Mouse (Mus musculus): ENCODE measurements around the gene Tceal7. TPM values are rescaled to one million over a fixed set of nuclear protein-coding genes. Genes with fewer than 3 reads are reported as not detected.
A peak's percentile ranks its signal among the peaks of the same experiment; 100 is the strongest.
"Not testable (repeated sequence)": the region's sequence is repeated elsewhere in the genome, so short reads cannot be mapped to it uniquely, and the experiment has no call there.

The Tceal7 gene
- total RNA-seq (2015) (not detected in 2 replicates), total RNA-seq (2017) (not detected in 2 replicates)

- not testable (repeated sequence) for ATAC-seq (ENCODE audit: poor library complexity, severe bottlenecking)
Measured at GRCm38 (mm10) chrX:136214729-136215677, at the start of gene Tceal7, which contains the start of gene Bex1. TSS of gene Tceal7 (plus strand) at chrX:136214779. TSS of gene Bex1 (minus strand) at chrX:136215513.

DNA sequence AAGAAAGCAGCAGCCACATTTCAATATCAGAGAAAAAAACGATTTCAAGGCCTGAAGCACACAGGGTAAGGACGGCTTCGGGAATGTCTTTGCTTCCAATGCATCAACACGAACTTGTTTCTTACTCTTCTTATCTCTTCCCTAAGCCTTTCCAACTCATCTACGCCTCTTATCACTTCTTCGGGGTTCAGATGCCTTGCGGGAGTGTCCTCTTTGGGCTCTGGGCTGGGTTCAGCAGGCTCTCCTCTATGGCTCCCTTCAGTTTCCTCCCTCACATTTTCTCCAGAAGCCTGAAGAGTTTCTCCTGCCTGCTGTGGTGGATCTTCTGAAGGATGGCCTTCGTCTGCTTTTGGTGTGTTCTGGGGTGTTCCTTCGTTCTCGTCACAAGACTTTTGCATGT is 44.0 kb upstream of the Tceal7 start:
- no peak for ATAC-seq (ENCODE audit: poor library complexity, severe bottlenecking)

DNA sequence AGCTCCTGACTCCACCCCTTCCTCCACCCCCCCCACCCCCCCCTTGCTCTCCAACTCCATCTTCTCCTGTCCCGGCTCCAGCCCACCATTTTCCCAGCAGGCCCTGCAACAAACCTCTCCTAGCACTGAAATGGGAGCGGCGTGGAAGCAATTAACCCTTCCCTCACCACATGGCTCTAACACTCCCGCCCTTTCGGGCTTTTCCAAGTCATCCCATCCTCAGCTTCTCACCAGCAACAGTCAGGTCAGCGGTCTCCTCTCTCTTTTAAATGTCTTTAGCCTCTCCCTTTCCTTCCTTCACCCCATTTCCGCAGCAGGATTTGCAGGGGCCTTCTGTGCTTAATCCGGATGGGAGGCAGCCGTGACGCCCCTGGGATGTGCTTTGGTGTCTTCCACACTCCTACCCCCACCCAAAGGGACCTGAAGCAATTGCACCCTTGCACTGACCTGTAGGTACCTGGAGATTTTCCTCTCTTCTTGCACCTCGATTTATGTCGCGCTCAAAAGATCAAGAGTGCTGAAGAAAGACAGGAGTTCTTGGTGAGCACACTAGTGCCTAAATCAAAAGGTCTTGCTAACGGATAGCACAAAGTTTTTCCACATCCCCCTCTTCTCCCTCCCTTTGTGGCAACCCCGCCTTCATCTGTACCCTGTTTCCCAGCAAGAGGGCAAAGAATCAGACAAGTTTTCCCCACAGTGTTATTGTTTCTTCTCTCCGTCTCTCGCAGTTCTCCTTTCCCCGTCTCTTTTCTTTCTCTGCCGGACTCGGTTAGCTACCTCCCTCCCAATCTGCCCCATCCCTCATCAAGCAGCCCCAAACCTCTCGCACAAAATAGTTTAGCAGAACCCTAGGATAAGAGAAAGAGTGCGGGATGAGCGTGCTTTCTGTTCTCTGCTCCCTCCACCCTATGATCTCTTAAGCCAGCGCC is 43.1 kb upstream of the Tceal7 start:
- ATAC-seq (ENCODE audit: poor library complexity, severe bottlenecking), result peak; percentile 63

DNA sequence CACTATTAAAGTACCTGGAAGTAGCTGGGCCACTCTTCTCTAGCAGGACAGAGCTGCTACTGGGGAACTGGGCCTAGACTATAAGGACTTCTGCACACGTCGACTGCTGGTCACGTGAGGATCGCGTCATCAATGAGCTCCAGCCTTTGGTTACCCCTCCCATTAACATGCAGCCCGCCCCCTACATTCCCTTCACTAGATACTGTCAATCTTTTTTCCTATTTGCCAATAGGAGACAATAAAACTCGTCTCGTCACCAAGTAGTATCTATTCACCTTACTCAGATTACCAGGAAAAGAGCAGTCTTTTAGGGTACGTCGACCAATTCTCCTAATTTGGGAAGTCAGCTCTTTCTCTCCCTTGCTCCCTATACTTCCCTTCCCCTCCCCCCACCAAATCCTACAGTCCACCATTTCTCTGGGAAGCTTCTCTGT is 42.4 kb upstream of the Tceal7 start, which contains the start of gene Tceal8:
Tceal8 (minus strand) TSS at position 225 of the 434 bp plus-strand sequence.
- ATAC-seq (ENCODE audit: poor library complexity, severe bottlenecking), result peak; percentile 96

DNA sequence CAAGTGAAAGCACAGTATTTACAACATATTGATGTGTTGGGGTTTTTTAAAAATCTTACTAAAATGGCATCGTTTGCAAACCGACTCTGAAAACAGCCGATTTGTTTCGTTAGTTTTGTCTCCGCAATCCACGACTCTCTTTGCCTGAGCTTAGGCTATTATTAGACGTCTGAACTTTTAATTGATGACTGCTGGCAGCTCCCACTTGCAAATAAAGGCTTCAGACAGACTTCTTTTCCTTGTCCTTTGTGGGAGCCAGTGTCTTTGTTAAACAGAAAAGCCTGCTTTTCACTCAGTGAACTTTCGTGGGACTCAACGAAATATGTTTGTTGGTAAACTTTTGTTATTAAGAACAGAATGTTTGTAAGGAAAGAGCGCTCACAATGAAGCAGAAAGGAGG is 41.8 kb upstream of the Tceal7 start:
- ATAC-seq (ENCODE audit: poor library complexity, severe bottlenecking), result no peak

DNA sequence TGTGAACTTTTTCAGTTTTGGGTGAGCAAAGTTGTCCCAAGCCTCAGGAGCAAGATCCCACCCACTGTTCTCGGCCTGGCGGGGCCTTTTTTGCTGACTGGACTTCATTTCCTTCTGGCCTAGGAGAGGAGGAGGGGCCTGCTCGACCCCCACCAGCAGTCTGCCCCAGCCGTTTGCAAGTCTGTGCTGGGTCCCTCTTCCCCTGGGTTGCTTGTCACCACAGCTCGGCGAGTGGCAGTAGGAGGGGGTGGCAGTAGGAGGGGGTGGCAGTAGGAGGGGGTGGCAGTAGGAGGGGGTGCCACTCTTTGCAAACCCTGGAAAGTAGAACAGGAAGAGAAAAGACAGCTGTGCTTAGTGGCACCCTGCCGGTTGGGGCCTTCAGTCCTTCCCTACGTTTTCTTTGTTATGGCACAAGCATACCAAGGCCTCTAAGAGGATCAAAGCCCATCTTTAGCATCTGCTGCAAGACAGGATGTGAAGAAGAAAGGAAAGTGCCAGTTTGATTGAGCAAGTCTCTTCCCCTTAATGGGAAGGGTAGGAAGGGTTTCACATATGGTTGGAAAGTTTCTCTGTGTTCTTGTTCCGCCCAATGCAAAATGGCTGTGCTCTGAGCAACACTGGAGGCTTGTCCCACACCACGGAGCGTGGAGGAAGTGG is 33.6 kb upstream of the Tceal7 start:
- peak; percentile 43; the same call in 1 of the 2 replicates for ATAC-seq (ENCODE audit: poor library complexity, severe bottlenecking)

DNA sequence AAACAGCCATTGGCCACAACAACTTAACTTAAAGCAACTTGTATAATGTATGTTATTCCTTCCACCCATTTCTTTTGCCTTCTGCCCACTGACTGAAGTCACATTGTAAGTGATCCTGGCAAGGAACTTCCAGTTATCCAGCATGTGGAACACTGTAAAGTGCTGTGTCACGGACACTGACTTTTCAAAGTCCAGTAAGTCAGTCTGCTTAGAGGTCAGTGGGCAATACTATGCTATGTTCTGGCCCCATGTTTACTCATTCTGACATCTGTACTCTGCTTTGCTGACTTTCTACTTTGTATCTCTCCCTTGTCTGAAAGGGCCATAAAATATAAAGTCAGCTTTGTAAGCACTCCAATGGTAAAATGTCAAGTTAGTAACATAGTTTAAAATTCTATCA is 31.5 kb upstream of the Tceal7 start:
- ATAC-seq (ENCODE audit: poor library complexity, severe bottlenecking), result no peak

GRCm38 (mm10) chrX:136195193-136195944 is 19.2 kb upstream of the Tceal7 start:
- ATAC-seq (ENCODE audit: poor library complexity, severe bottlenecking), result no peak

- ATAC-seq (ENCODE audit: poor library complexity, severe bottlenecking), result peak; percentile 63
Measured at GRCm38 (mm10) chrX:136196873-136197272, 17.7 kb upstream of the Tceal7 start.

GRCm38 (mm10) chrX:136203257-136203656 is 11.3 kb upstream of the Tceal7 start:
- no peak for ATAC-seq (ENCODE audit: poor library complexity, severe bottlenecking)

DNA sequence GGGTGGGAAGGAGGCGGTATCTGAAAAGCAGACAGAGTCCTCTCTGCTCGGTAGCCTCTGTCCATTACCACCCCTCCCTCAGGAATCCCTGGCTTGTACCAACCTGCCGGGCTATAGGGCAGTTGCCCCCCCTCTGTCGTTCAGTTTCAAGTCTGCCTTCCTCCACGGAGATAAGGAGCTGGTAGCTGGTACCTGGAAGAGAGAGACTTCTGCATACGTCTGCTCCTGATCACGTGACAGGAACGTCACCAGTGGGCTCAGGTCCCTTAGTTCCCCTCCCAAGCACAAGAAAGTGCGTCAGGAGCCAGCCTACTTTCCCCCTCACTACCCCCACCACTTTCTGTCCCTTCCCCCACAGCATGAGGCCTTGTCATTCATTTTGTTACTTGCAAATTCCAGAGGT is 10.9 kb upstream of the Tceal7 start, which contains the start of gene Tceal5:
Tceal5 (minus strand) TSS at position 213 of the 403 bp plus-strand sequence.
- ATAC-seq (ENCODE audit: poor library complexity, severe bottlenecking), result no peak

GRCm38 (mm10) chrX:136204406-136204805 is 10.2 kb upstream of the Tceal7 start:
- ATAC-seq (ENCODE audit: poor library complexity, severe bottlenecking), result no peak

GRCm38 (mm10) chrX:136213396-136213795 is 1.2 kb upstream of the Tceal7 start:
- ATAC-seq (ENCODE audit: poor library complexity, severe bottlenecking), result no peak

DNA sequence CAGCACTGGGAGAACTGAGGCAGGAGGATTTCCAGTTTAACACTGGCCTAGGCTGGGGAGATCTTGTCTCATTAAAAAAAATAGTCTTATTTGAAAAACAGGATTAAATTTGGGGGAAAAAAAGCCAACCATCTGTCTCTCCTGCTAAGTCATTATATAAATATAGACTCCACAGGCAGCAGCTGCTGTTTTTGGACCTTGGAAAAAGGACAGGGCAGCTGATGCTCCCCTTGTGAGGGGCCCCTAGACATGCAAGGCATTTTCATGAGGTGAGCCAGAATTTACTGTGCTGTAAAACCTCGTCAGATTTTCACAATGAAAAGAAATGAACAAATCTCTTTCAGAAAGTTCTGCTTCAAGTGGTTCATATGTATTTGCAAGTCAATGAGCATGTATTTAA is 1.7 kb downstream of the Tceal7 start:
- no peak for ATAC-seq (ENCODE audit: poor library complexity, severe bottlenecking)

DNA sequence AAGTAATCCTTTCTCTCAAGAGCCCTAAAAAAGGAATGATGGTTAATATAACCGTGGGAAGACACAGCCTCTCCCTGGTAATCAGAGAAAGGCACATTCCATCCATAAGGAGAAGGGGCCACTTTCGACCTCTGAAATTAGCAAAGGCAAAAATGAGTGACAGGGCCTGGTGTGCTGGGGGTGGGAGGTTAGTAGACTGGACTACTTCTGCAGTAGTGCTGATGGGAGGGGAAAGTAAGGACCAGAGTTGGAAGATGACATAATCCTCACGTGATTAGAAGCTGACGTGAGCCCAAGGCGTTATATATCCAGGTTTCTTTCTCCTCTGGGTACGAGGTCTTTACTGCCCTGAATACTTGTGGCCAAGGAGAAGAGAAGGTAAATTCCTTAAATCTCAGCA is 9.1 kb downstream of the Tceal7 start:
- no peak for ATAC-seq (ENCODE audit: poor library complexity, severe bottlenecking)

DNA sequence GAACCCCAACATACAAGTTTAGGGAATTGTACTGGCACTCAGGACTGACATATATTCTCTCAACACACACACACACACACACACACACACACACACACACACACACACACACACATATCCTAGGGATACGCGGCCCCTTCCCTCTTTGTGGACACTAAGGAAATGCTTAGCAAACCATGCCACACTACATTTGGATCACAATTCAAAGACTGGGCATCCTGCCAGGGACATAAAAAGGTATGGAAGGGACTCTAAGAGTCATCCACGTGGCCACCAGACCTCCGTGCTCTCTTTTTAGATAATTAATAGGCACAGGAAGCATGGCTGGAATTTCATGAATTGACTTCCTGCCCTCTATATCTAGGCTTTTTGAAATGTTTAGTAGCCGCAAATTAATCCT is 13.2 kb downstream of the Tceal7 start:
- no peak for ATAC-seq (ENCODE audit: poor library complexity, severe bottlenecking)

GRCm38 (mm10) chrX:136238118-136238517 is 23.5 kb downstream of the Tceal7 start:
- ATAC-seq (ENCODE audit: poor library complexity, severe bottlenecking), result no peak

DNA sequence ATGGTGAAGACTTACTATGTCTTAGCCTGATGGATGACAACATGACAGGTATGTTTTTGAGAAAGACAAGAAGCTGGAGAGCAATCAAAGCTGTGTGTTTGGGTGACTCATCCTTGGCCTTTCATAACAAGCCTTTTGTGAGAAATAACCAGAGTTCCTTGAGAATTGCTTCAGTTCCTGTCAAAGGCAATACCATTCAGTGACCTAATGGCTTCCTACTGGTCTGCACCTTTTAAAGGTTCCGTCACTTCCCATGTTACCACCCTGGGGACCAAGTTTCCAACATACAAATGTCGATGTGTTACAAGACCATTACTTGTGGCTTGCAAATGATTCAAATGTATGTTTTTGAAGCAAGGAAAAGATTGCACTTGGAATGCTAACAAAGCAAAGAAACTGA is 28.6 kb downstream of the Tceal7 start:
- ATAC-seq (ENCODE audit: poor library complexity, severe bottlenecking), result peak; percentile 25; the same call in 1 of the 2 replicates

- ATAC-seq (ENCODE audit: poor library complexity, severe bottlenecking), result peak; percentile 97
Measured at GRCm38 (mm10) chrX:136244574-136245229, 30.1 kb downstream of the Tceal7 start, which contains the start of gene Tceal9. TSS of gene Tceal9 (plus strand) at chrX:136245079.
